Mouse (Mus musculus): ENCODE results near the gene Tmem202. TPM values are rescaled to one million over a fixed set of nuclear protein-coding genes. Genes with fewer than 3 reads are reported as not detected.

Gene Tmem202
- not detected in 2 replicates for polyA plus RNA-seq (2011; ENCODE audit: insufficient read depth, insufficient read length, low replicate concordance, missing spikeins)

DNA sequence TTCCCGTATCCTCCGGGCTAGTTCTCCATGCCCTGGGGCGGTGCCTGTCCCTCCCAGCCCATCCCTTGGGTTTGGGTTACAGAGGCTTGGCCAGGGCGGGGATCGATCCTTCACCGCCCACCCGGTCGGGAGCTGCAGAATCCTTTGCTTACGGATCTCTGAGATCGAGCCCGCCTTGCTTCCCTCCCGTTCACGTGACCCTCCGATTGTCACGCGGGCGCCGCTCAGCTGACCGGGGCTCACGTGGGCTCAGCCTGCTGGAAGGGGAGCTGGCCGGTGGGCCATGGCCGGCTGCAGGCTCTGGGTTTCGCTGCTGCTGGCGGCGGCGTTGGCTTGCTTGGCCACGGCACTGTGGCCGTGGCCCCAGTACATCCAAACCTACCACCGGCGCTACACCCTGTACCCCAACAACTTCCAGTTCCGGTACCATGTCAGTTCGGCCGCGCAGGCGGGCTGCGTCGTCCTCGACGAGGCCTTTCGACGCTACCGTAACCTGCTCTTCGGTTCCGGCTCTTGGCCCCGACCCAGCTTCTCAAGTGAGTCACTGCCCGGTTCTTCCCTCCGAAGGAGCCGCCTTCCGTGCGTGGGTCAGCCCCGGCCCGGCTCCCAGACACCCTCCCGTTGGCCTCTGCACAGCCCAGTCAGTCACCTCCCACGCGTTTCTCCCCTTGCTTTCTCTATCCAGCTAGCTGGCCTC lies at the start of gene Tmem202, which contains the start of gene Hexa:
Tmem202 (minus strand) TSS at position 407 of the 697 bp plus-strand sequence.
Hexa (plus strand) TSS at position 100 of the 697 bp plus-strand sequence.
- TF ChIP-seq CTCF (IDR thresholded peaks at IDR 0.05; ENCODE audit: control insufficient read depth, insufficient read depth, low read length) (no peak), POLR2A (IDR thresholded peaks at IDR 0.05; ENCODE audit: borderline replicate concordance, control insufficient read depth, low read depth, low read length) (peak; percentile 72; the same call in 1 of the 2 replicates)
- Histone ChIP-seq H3K4me1 (ENCODE audit: control insufficient read depth, insufficient read depth, low read length) (peaks cover 10% of the 10 kb centered on the region), H3K4me3 (replicated peaks; ENCODE audit: control insufficient read depth, low read depth, low read length) (peak within 1 kb of the TSS; percentile 72), H3K27ac (ENCODE audit: control insufficient read depth, insufficient read depth, low read depth, low read length, poor library complexity) (peak within 1 kb of the TSS; percentile 93)
- WGBS = under 1% methylated on average over 55 of the region's 55 CpGs

DNA sequence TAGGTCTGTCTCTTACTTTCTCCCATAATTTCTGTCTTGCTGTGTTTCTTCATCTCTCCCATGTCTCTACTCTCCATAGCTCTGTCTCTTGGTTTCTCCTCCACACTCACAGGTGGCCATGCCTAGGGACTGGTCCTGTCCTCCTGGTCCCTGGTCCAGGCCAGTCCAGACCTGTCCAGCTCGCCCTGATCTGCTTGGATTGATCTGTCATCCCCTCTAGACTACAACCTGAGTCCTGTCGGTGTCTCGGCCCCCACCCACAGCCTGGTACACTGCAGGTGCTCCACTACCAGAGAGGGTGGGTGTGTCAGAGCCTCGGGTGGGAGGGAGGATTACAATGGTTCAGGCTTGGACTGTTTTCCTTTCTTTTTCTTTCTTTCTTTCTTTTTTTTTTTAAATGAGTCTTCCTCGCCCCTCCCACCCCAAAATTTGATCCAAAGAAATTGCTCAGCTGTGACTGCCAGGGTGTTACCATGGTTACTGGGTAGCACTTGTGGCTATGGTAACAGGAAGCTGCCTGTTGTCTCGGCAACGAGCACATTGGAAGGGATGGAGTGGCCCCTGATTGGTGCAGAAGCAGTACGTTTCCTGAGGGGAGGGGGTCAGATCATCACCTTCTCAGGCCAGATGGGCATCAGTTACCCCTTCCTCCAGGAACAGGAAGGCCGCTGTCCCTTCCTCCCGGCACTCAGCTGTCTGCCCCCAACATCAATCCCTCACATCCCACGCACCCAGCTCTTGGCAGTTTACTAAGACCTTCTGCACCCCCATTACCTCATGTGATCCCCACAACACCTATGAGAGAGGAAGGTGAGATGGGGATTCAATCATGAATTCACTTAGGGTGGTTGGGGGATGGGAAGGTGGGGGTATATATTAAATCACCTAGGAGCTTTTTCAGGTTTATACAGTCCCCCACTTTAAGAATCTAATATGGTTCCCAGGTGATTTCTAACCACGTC lies 49.3 kb upstream of the Tmem202 start:
- 40% methylated on average over 12 of the region's 12 CpGs for WGBS
- Histone ChIP-seq H3K4me3 (replicated peaks; ENCODE audit: control insufficient read depth, low read depth, low read length) (no peak overlapping the region), H3K4me1 (ENCODE audit: control insufficient read depth, insufficient read depth, low read length) (no peaks in the 10 kb centered on the region)

DNA sequence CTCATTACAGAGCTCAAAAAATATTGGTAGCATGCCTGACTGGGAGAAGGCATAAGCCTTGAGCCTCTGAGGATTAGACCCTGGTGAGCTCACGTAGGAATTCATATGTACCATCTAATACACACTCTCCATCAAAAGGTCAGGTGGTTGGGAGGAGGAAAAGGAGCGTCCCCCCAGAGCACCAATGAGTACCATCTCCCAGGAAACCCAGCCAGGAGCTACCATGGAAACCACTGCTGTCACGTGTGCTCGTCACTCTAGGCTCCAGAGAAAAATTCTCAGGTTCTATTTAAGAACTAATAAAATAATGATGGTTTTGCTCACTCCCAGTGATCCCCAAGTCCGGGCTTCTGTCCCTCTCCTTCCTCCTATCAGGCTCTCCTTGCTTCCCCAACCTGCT lies 48.6 kb upstream of the Tmem202 start:
- H3K4me1 ChIP-seq (ENCODE audit: control insufficient read depth, insufficient read depth, low read length) = no peaks in the 10 kb centered on the region
- H3K27ac ChIP-seq (ENCODE audit: control insufficient read depth, insufficient read depth, low read depth, low read length, poor library complexity) = no peak overlapping the region
- WGBS = 75% methylated on average over 5 of the region's 5 CpGs
- no peak overlapping the region for H3K4me3 ChIP-seq (replicated peaks; ENCODE audit: control insufficient read depth, low read depth, low read length)
- TF ChIP-seq POLR2A (IDR thresholded peaks at IDR 0.05; ENCODE audit: borderline replicate concordance, control insufficient read depth, low read depth, low read length) (no peak), CTCF (IDR thresholded peaks at IDR 0.05; ENCODE audit: control insufficient read depth, insufficient read depth, low read length) (no peak)

More for the DNA sequence above, 49.3 kb upstream of the Tmem202 start:
- no peak for TF ChIP-seq POLR2A (IDR thresholded peaks at IDR 0.05; ENCODE audit: borderline replicate concordance, control insufficient read depth, low read depth, low read length)
- TF ChIP-seq CTCF (IDR thresholded peaks at IDR 0.05; ENCODE audit: control insufficient read depth, insufficient read depth, low read length) = no peak
- no peak overlapping the region; the same call in 1 of the 2 replicates for H3K27ac ChIP-seq (ENCODE audit: control insufficient read depth, insufficient read depth, low read depth, low read length, poor library complexity)

DNA sequence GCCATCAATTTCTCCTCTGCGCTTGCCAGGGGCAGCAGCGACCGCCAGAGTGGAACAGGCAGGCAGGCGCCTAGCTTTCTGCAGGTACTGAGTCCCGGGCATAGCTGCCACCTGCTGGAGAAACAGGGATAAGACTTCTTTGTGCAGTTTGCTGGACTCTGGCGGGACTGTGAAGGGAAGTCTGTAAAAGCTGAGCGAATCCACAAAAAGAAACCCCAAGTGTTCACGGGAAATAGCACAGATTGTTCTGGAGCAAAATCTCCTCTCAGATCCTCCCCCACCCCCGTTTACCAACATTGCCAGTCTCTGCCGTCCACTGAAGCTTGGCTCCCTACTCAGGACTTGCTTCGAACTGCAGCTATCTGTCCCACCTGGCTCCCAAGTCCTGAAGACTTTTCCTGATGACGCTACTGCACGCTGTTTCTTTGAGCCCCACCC lies 45.2 kb upstream of the Tmem202 start:
- Histone ChIP-seq H3K27ac (ENCODE audit: control insufficient read depth, insufficient read depth, low read depth, low read length, poor library complexity) (no peak overlapping the region), H3K4me3 (replicated peaks; ENCODE audit: control insufficient read depth, low read depth, low read length) (no peak overlapping the region), H3K4me1 (ENCODE audit: control insufficient read depth, insufficient read depth, low read length) (no peaks in the 10 kb centered on the region)
- TF ChIP-seq POLR2A (IDR thresholded peaks at IDR 0.05; ENCODE audit: borderline replicate concordance, control insufficient read depth, low read depth, low read length) = no peak
- peak; percentile 66 for TF ChIP-seq CTCF (IDR thresholded peaks at IDR 0.05; ENCODE audit: control insufficient read depth, insufficient read depth, low read length)
- WGBS = 6% methylated on average over 13 of the region's 13 CpGs

DNA sequence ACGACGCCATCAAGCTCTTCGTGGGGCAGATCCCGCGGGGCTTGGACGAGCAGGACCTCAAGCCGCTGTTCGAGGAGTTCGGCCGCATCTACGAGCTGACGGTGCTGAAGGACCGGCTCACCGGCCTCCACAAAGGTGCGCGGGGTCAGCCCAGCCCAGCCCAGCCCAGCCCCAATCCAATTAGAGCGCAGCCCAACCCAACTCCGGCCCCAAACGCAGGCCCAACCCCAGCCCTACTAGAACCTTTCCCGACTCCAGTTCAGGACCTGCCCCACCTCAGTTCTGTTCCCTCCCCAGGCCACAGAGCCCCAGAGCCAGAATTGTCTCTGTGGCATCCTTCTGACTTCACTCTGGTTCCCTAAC lies 38.8 kb upstream of the Tmem202 start:
- no peak overlapping the region for H3K27ac ChIP-seq (ENCODE audit: control insufficient read depth, insufficient read depth, low read depth, low read length, poor library complexity)
- no peak overlapping the region for H3K4me3 ChIP-seq (replicated peaks; ENCODE audit: control insufficient read depth, low read depth, low read length)
- 2% methylated on average over 20 of the region's 20 CpGs for WGBS
- TF ChIP-seq POLR2A (IDR thresholded peaks at IDR 0.05; ENCODE audit: borderline replicate concordance, control insufficient read depth, low read depth, low read length) (no peak), CTCF (IDR thresholded peaks at IDR 0.05; ENCODE audit: control insufficient read depth, insufficient read depth, low read length) (no peak)
- H3K4me1 ChIP-seq (ENCODE audit: control insufficient read depth, insufficient read depth, low read length) = peaks cover 2% of the 10 kb centered on the region

DNA sequence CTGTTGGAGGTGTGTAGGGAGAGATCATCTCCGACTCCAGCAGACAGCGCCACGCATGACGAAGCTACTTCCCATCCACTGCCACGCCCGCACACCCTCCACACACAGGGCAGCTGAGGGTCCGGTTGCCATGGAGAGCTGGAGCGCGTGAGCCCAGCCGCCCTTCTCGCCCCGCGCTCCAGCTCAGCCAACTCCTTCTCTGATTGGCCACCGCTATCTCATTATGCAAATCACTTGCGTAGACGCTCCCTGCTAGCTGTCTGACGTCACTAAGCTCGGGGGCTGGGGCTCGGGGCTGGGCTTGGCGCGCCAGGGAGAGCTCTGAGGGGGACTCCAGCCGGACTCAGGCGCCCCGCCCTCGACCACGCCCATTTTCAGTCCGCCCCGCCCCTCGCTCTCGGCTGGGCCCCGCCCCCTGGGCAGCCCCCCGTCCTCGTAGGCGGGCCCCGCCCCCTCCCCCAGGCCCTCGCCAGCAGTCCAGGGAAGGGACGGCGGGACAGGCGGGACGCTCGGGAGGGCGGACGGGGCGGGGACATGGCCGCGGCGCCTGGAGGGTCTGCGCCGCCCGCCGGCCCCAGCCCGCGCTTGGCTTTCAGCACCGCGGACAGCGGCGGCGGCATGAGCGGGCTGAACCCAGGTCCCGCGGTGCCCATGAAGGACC lies 38.3 kb upstream of the Tmem202 start, which contains the start of gene Celf6:
Celf6 (plus strand) TSS at position 74 of the 661 bp plus-strand sequence.
- TF ChIP-seq POLR2A (IDR thresholded peaks at IDR 0.05; ENCODE audit: borderline replicate concordance, control insufficient read depth, low read depth, low read length) (no peak), CTCF (IDR thresholded peaks at IDR 0.05; ENCODE audit: control insufficient read depth, insufficient read depth, low read length) (no peak)
- WGBS = under 1% methylated on average over 61 of the region's 61 CpGs
- Histone ChIP-seq H3K27ac (ENCODE audit: control insufficient read depth, insufficient read depth, low read depth, low read length, poor library complexity) (no peak within 1 kb of the TSS), H3K4me3 (replicated peaks; ENCODE audit: control insufficient read depth, low read depth, low read length) (peak within 1 kb of the TSS; percentile 16), H3K4me1 (ENCODE audit: control insufficient read depth, insufficient read depth, low read length) (peaks cover 2% of the 10 kb centered on the region)

DNA sequence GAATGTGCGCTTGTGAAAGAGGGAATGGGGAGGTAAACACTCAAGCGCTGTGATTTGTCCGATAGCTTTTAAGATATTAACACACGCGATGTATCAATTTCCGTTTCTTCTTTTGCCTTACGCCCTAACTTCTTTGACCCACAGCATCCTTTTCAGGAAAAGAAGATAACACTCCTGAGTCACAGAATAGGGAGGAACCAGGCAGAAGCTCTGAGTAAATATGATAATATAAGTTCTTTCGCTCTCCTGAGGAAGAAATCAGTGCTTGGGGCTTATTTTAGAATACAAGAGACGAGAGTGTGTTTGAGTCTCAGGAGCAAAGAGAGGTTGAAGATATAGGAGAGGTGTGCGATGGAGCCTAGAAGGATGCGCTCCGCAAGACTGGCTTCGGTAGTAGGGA lies 37.8 kb upstream of the Tmem202 start:
- Histone ChIP-seq H3K27ac (ENCODE audit: control insufficient read depth, insufficient read depth, low read depth, low read length, poor library complexity) (no peak overlapping the region), H3K4me3 (replicated peaks; ENCODE audit: control insufficient read depth, low read depth, low read length) (no peak overlapping the region), H3K4me1 (ENCODE audit: control insufficient read depth, insufficient read depth, low read length) (peaks cover 2% of the 10 kb centered on the region)
- TF ChIP-seq CTCF (IDR thresholded peaks at IDR 0.05; ENCODE audit: control insufficient read depth, insufficient read depth, low read length) (no peak), POLR2A (IDR thresholded peaks at IDR 0.05; ENCODE audit: borderline replicate concordance, control insufficient read depth, low read depth, low read length) (no peak)
- WGBS = 16% methylated on average over 13 of the region's 13 CpGs

Measured in bone marrow, adult 2 months (tissue).